Mouse (Mus musculus): ENCODE results near the gene Il11ra1. TPM values are rescaled to one million over a fixed set of nuclear protein-coding genes. Genes with fewer than 3 reads are reported as not detected.

Gene Il11ra1
- polyA plus RNA-seq, 1 experiment from 2014 or later, result 91.4 TPM

Other genes starting within 250 kb of the Il11ra1 start
- 13.7 and 14.6 TPM in 2 replicates for gene Kif24, start 235.1 kb upstream of the Il11ra1 start, polyA plus RNA-seq (2016; fragmentation: Nextera tagmentation; extraction: Ambion mirVana)
- 57.6 and 73.0 TPM in 2 replicates for gene Nudt2, start 234.8 kb upstream of the Il11ra1 start, polyA plus RNA-seq (2016; fragmentation: Nextera tagmentation; extraction: Ambion mirVana)
- 7.4 and 9.1 TPM in 2 replicates for gene AI464131, start 196.9 kb upstream of the Il11ra1 start, polyA plus RNA-seq (2016; fragmentation: Nextera tagmentation; extraction: Ambion mirVana)
- 8.1 and 14.7 TPM in 2 replicates for gene 1110017D15Rik, start 182.7 kb upstream of the Il11ra1 start, polyA plus RNA-seq (2016; fragmentation: Nextera tagmentation; extraction: Ambion mirVana)
- 6.2 and 8.3 TPM in 2 replicates for gene Fam219a, start 130.5 kb upstream of the Il11ra1 start, polyA plus RNA-seq (2016; fragmentation: Nextera tagmentation; extraction: Ambion mirVana)
- gene Dnaic1, start 130.2 kb upstream of the Il11ra1 start, polyA plus RNA-seq (2016; fragmentation: Nextera tagmentation; extraction: Ambion mirVana), result 1.4 and 4.3 TPM in 2 replicates
- gene Enho, start 59.7 kb upstream of the Il11ra1 start, polyA plus RNA-seq (2016; fragmentation: Nextera tagmentation; extraction: Ambion mirVana), result 27.3 and 50.9 TPM in 2 replicates
- 29.7 and 51.6 TPM in 2 replicates for gene Cntfr, start 2.9 kb upstream of the Il11ra1 start, polyA plus RNA-seq (2016; fragmentation: Nextera tagmentation; extraction: Ambion mirVana)
- gene Rpp25l, start 13.5 kb downstream of the Il11ra1 start, polyA plus RNA-seq (2016; fragmentation: Nextera tagmentation; extraction: Ambion mirVana), result 89.7 and 96.6 TPM in 2 replicates
- 171 and 232 TPM in 2 replicates for gene Dctn3, start 23.2 kb downstream of the Il11ra1 start, polyA plus RNA-seq (2016; fragmentation: Nextera tagmentation; extraction: Ambion mirVana)
- 0.36 and 0.88 TPM in 2 replicates for gene Arid3c, start 31.2 kb downstream of the Il11ra1 start, polyA plus RNA-seq (2016; fragmentation: Nextera tagmentation; extraction: Ambion mirVana)
- 22.9 and 24.3 TPM in 2 replicates for gene Galt, start 55.2 kb downstream of the Il11ra1 start, polyA plus RNA-seq (2016; fragmentation: Nextera tagmentation; extraction: Ambion mirVana)
- 77.4 and 89.4 TPM in 2 replicates for gene Sigmar1, start 56.2 kb downstream of the Il11ra1 start, polyA plus RNA-seq (2016; fragmentation: Nextera tagmentation; extraction: Ambion mirVana)
- 51.0 and 86.2 TPM in 2 replicates for gene Ccl27a, start 74.3 kb downstream of the Il11ra1 start, polyA plus RNA-seq (2016; fragmentation: Nextera tagmentation; extraction: Ambion mirVana)
- gene Gm21541, start 203.6 kb downstream of the Il11ra1 start, polyA plus RNA-seq (2016; fragmentation: Nextera tagmentation; extraction: Ambion mirVana), result 0.50 TPM in 1 of 2 replicates, not detected in the other
- gene Gm20878, start 241.6 kb downstream of the Il11ra1 start, polyA plus RNA-seq (2016; fragmentation: Nextera tagmentation; extraction: Ambion mirVana), result 2.3 and 2.8 TPM in 2 replicates

Data from hindbrain, embryonic 10.5 days (tissue).